10 mouse cellular contexts compared by ENCODE assay signal in genomic region chr19:31531249-31531740, GRCm38 (mm10).
DNase-seq lines count a peak whose midpoint lies in the region; ATAC-seq lines count a peak whose summit lies in the region.
"Had no signal": no experiment of that assay in that cellular context is flagged by ENCODE, and none has a peak within 500 bp of the region (broad histone marks: within the 10 kb centered on the region; RNA-seq: fewer than 3 reads in every experiment).

No protein-coding gene starts in this region.

- no peak for ATAC-seq in hindbrain, embryonic 12.5 days (ENCODE audit: low FRiP score)
- ATAC-seq in intestine, embryonic 16.5 days: peak; percentile 36; the same call in 1 of the 2 replicates

- H3K4me2 ChIP-seq in hindbrain, embryonic 12.5 days (replicated peaks): no peak overlapping the region
- H3K4me2 ChIP-seq in intestine, embryonic 16.5 days (ENCODE audit: low read depth, low read length): no peak overlapping the region
- H3K4me2 ChIP-seq: liver, embryonic 15.5 days had no signal

- H3K9ac ChIP-seq in hindbrain, embryonic 12.5 days: no peak overlapping the region
- no peak overlapping the region for H3K9ac ChIP-seq in intestine, embryonic 16.5 days (ENCODE audit: low read depth, low read length)
- H3K9ac ChIP-seq: liver, embryonic 15.5 days had no signal

- no peaks in the 10 kb centered on the region for H3K27me3 ChIP-seq in hindbrain, embryonic 10.5 days (ENCODE audit: insufficient read depth, poor library complexity, severe bottlenecking)
- no peaks in the 10 kb centered on the region for H3K27me3 ChIP-seq in hindbrain, embryonic 12.5 days
- H3K27me3 ChIP-seq in intestine, embryonic 16.5 days (replicated peaks; ENCODE audit: control insufficient read depth, insufficient read depth, low read length): no peaks in the 10 kb centered on the region
- H3K27me3 ChIP-seq: liver, embryonic 15.5 days had no signal

- peaks cover 9% of the 10 kb centered on the region; the same call in 1 of the 2 replicates for H3K4me1 ChIP-seq in hindbrain, embryonic 10.5 days (replicated peaks)
- H3K4me1 ChIP-seq in hindbrain, embryonic 12.5 days: peaks cover 6% of the 10 kb centered on the region; the same call in 1 of the 2 replicates
- peaks cover 5% of the 10 kb centered on the region; the same call in 1 of the 2 replicates for H3K4me1 ChIP-seq in intestine, embryonic 16.5 days (ENCODE audit: control insufficient read depth, insufficient read depth, low read length)
- H3K4me1 ChIP-seq: liver, embryonic 15.5 days had no signal

- no peak overlapping the region for H3K4me3 ChIP-seq in hindbrain, embryonic 10.5 days
- no peak overlapping the region for H3K4me3 ChIP-seq in hindbrain, embryonic 12.5 days
- no peak overlapping the region for H3K4me3 ChIP-seq in intestine, embryonic 16.5 days (ENCODE audit: low read length)
- H3K4me3 ChIP-seq: erythroblast, embryonic 14.5 days; liver, embryonic 15.5 days had no signal

- H3K9me3 ChIP-seq in hindbrain, embryonic 10.5 days: no peaks in the 10 kb centered on the region
- no peaks in the 10 kb centered on the region for H3K9me3 ChIP-seq in hindbrain, embryonic 12.5 days (replicated peaks)
- no peaks in the 10 kb centered on the region for H3K9me3 ChIP-seq in intestine, embryonic 16.5 days (ENCODE audit: control insufficient read depth, low read length)
- H3K9me3 ChIP-seq: liver, embryonic 15.5 days had no signal

- peak; percentile 41 for DNase-seq in hindbrain, embryonic 10.5 days (ENCODE audit: low spot score)
- DNase-seq in adrenal gland, postnatal 10 days: peak; percentile 46
- peak; percentile 24 for DNase-seq in lung, postnatal 25 days (ENCODE audit: low spot score)
- DNase-seq in thymus, postnatal 10 days (ENCODE audit: low spot score in 2 of 2): no peak
- no peak for DNase-seq in thymus, postnatal 14 days
- no peak for DNase-seq in left cerebral cortex, adult 11 months (ENCODE audit: low spot score)

- no peak overlapping the region for H3K27ac ChIP-seq in hindbrain, embryonic 10.5 days
- no peak overlapping the region for H3K27ac ChIP-seq in hindbrain, embryonic 12.5 days
- no peak overlapping the region; the same call in 1 of the 2 replicates for H3K27ac ChIP-seq in intestine, embryonic 16.5 days (ENCODE audit: low read length)
- H3K27ac ChIP-seq: liver, embryonic 15.5 days had no signal

- H3K36me3 ChIP-seq in hindbrain, embryonic 10.5 days: no peaks in the 10 kb centered on the region
- H3K36me3 ChIP-seq in hindbrain, embryonic 12.5 days: no peaks in the 10 kb centered on the region
- H3K36me3 ChIP-seq in intestine, embryonic 16.5 days (ENCODE audit: control insufficient read depth, insufficient read depth, low read length): no peaks in the 10 kb centered on the region
- H3K36me3 ChIP-seq: liver, embryonic 15.5 days had no signal

- WGBS in hindbrain, embryonic 10.5 days: 49% methylated on average over 7 of the region's 7 CpGs
- WGBS in hindbrain, embryonic 12.5 days: 53% methylated on average over 7 of the region's 7 CpGs
- 44% methylated on average over 7 of the region's 7 CpGs for WGBS in intestine, embryonic 16.5 days

Comparison
In these comparisons a context has a peak if more than half of its experiments do, and no peak if none do; other contexts are left out.
1. DNase-seq: peak in hindbrain, embryonic 10.5 days (single experiment), adrenal gland, postnatal 10 days (single experiment) and lung, postnatal 25 days (single experiment); none in thymus, postnatal 10 days (0 of 2), thymus, postnatal 14 days (single experiment) and left cerebral cortex, adult 11 months (single experiment).